Mouse (Mus musculus): ENCODE measurements around the gene Zfp72. TPM values are rescaled to one million over a fixed set of nuclear protein-coding genes. Genes with fewer than 3 reads are reported as not detected.
A peak's percentile ranks its signal among the peaks of the same experiment; 100 is the strongest.

Gene Zfp72
- total and polyA plus RNA-seq, 2 experiments from 2014 or later: 2.1 to 3.9 TPM

- ATAC-seq (peak; percentile 85), DNase-seq (ENCODE audit: low spot score) (peak; percentile 53)
- WGBS: 53% methylated on average over 10 of the region's 10 CpGs
- Histone ChIP-seq H3K4me3 (ENCODE audit: low read length) (no peak overlapping the region), H3K27ac (peak overlapping the region; percentile 65), H3K4me2 (ENCODE audit: low read depth, low read length) (peak overlapping the region; percentile 33), H3K36me3 (ENCODE audit: insufficient read depth, low read length) (no peaks in the 10 kb centered on the region), H3K9ac (replicated peaks; ENCODE audit: low read length) (no peak overlapping the region), H3K27me3 (ENCODE audit: insufficient read depth, low read length) (no peaks in the 10 kb centered on the region), H3K9me3 (ENCODE audit: low read length) (no peaks in the 10 kb centered on the region), H3K4me1 (ENCODE audit: insufficient read depth, low read length) (peaks cover 5% of the 10 kb centered on the region; the same call in 1 of the 2 replicates)
- TF ChIP-seq CTCF (IDR thresholded peaks at IDR 0.05; ENCODE audit: low read depth): no peak
Measured at GRCm38 (mm10) chr13:74381533-74382276, 8.9 kb downstream of the Zfp72 start.

DNA sequence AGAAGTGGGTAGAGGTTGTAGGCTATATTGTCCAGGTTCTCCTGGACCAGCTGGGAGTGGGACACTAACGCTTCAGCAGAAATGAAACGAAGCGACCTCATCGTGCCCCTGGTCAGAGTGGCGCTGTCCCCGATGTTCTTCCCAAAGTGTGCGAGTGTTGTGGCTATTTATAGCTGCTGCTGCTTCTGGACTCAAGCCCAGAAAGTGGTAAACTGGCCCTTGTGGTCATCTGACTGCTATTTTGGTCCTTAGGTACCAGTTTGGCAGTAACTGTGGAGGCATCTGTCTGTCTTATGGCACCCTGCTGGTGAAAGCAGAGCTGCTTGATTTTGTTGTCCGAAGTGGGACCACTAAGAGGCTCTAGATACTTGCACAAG, 26.8 kb downstream of the Zfp72 start, which contains the start of gene Lrrc14b:
Lrrc14b (minus strand) TSS at position 147 of the 377 bp plus-strand sequence.
- WGBS: 53% methylated on average over 8 of the region's 8 CpGs
- DNase-seq (ENCODE audit: low spot score) (peak; percentile 55), ATAC-seq (peak; percentile 42; the same call in 1 of the 2 replicates)
- H3K4me1 ChIP-seq (ENCODE audit: insufficient read depth, low read length): no peaks in the 10 kb centered on the region
- H3K27ac ChIP-seq: no peak within 1 kb of the TSS; the same call in 1 of the 2 replicates
- no peaks in the 10 kb centered on the region for H3K9me3 ChIP-seq (ENCODE audit: low read length)
- no peak within 1 kb of the TSS for H3K9ac ChIP-seq (replicated peaks; ENCODE audit: low read length)
- TF ChIP-seq CTCF (IDR thresholded peaks at IDR 0.05; ENCODE audit: low read depth): 0 out of 2 replicates have a peak, but pooled peaks have one; percentile 9
- H3K4me3 ChIP-seq (ENCODE audit: low read length): no peak within 1 kb of the TSS
- H3K27me3 ChIP-seq (ENCODE audit: insufficient read depth, low read length): no peaks in the 10 kb centered on the region
- no peak within 1 kb of the TSS for H3K4me2 ChIP-seq (ENCODE audit: low read depth, low read length)
- H3K36me3 ChIP-seq (ENCODE audit: insufficient read depth, low read length): peaks cover 16% of the 10 kb centered on the region; the same call in 1 of the 2 replicates

- WGBS: 92% methylated on average over 13 of the region's 13 CpGs
- Histone ChIP-seq H3K4me1 (ENCODE audit: insufficient read depth, low read length) (no peaks in the 10 kb centered on the region), H3K4me3 (ENCODE audit: low read length) (no peak overlapping the region), H3K36me3 (ENCODE audit: insufficient read depth, low read length) (peaks cover 19% of the 10 kb centered on the region; the same call in 1 of the 2 replicates), H3K9me3 (ENCODE audit: low read length) (no peaks in the 10 kb centered on the region), H3K27me3 (ENCODE audit: insufficient read depth, low read length) (no peaks in the 10 kb centered on the region), H3K4me2 (ENCODE audit: low read depth, low read length) (no peak overlapping the region), H3K9ac (replicated peaks; ENCODE audit: low read length) (no peak overlapping the region), H3K27ac (no peak overlapping the region; the same call in 1 of the 2 replicates)
- TF ChIP-seq CTCF (IDR thresholded peaks at IDR 0.05; ENCODE audit: low read depth): no peak
- ATAC-seq: peak; percentile 24; the same call in 1 of the 2 replicates
- no peak for DNase-seq (ENCODE audit: low spot score)
Measured at GRCm38 (mm10) chr13:74363176-74363858, 27.3 kb downstream of the Zfp72 start.

- no peak for ATAC-seq
- Histone ChIP-seq H3K9me3 (ENCODE audit: low read length) (no peaks in the 10 kb centered on the region), H3K4me3 (ENCODE audit: low read length) (no peak overlapping the region), H3K4me2 (ENCODE audit: low read depth, low read length) (no peak overlapping the region), H3K4me1 (ENCODE audit: insufficient read depth, low read length) (no peaks in the 10 kb centered on the region), H3K9ac (replicated peaks; ENCODE audit: low read length) (no peak overlapping the region), H3K27ac (no peak overlapping the region), H3K36me3 (ENCODE audit: insufficient read depth, low read length) (peaks cover 23% of the 10 kb centered on the region; the same call in 1 of the 2 replicates), H3K27me3 (ENCODE audit: insufficient read depth, low read length) (no peaks in the 10 kb centered on the region)
- no peak for TF ChIP-seq CTCF (IDR thresholded peaks at IDR 0.05; ENCODE audit: low read depth)
- 78% methylated on average over 2 of the region's 2 CpGs for WGBS
- no peak for DNase-seq (ENCODE audit: low spot score)
Measured at GRCm38 (mm10) chr13:74362218-74362617, 28.4 kb downstream of the Zfp72 start.

DNA sequence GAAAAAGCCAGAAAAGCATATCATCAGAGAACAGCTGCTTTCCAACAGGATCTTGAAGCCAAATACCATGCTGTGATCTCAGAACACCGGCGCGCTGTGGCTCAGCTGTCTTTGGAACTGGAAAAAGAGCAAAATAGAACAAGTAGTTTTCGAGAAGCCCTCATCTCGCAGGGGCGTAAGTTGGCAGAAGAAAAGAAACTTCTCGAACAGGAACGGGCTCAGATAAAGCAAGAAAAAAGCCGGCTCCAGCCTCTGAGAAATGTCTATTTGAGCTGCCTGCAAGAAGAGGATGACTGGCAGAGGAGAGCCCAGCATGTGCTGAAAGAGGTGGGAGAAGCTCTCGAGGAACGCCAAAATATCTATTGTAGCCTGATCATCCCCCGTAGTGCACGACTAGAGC, 34.1 kb downstream of the Zfp72 start:
- Histone ChIP-seq H3K4me3 (ENCODE audit: low read length) (no peak overlapping the region), H3K9me3 (ENCODE audit: low read length) (no peaks in the 10 kb centered on the region), H3K27me3 (ENCODE audit: insufficient read depth, low read length) (no peaks in the 10 kb centered on the region), H3K27ac (no peak overlapping the region), H3K9ac (replicated peaks; ENCODE audit: low read length) (no peak overlapping the region), H3K4me2 (ENCODE audit: low read depth, low read length) (no peak overlapping the region), H3K36me3 (ENCODE audit: insufficient read depth, low read length) (peaks cover 32% of the 10 kb centered on the region), H3K4me1 (ENCODE audit: insufficient read depth, low read length) (no peaks in the 10 kb centered on the region)
- WGBS: 91% methylated on average over 13 of the region's 13 CpGs
- DNase-seq (ENCODE audit: low spot score): no peak
- TF ChIP-seq CTCF (IDR thresholded peaks at IDR 0.05; ENCODE audit: low read depth): no peak
- no peak for ATAC-seq

DNA sequence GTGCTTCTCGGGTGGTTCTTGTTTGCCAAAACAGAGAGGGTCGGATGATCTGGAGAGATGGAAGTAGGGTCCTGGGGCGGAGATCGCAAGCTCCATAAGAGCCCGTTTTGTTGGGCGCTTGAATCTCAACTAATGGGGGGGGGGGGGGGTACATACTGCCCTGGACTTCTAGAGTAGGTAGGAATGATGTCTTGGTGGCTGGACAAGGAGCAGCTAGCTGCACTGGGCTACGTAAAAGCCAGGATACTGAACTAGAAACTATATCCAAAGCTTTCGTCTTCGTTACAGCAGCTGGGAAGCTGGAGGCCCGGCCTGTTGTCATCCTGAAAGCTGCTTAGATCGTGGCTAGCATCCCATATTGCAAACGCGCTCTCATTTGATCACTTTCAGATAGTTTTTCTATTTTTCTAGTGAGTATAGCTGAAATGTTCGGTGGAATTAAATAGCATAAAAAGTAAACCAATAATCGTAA, 40.2 kb downstream of the Zfp72 start:
- Histone ChIP-seq H3K4me2 (ENCODE audit: low read depth, low read length) (peak overlapping the region; percentile 78), H3K4me1 (ENCODE audit: insufficient read depth, low read length) (peaks cover 4% of the 10 kb centered on the region; the same call in 1 of the 2 replicates), H3K9ac (replicated peaks; ENCODE audit: low read length) (peak overlapping the region; percentile 77), H3K4me3 (ENCODE audit: low read length) (peak overlapping the region; percentile 65), H3K27me3 (ENCODE audit: insufficient read depth, low read length) (no peaks in the 10 kb centered on the region), H3K36me3 (ENCODE audit: insufficient read depth, low read length) (no peaks in the 10 kb centered on the region; the same call in 1 of the 2 replicates), H3K27ac (peak overlapping the region; percentile 81; the same call in 1 of the 2 replicates), H3K9me3 (ENCODE audit: low read length) (no peaks in the 10 kb centered on the region)
- DNase-seq (ENCODE audit: low spot score): peak; percentile 45
- ATAC-seq: no peak
- TF ChIP-seq CTCF (IDR thresholded peaks at IDR 0.05; ENCODE audit: low read depth): no peak
- WGBS: 3% methylated on average over 15 of the region's 15 CpGs

Measured in hindbrain, postnatal 0 days (tissue).